Mouse (Mus musculus) small intestine, adult 2 months (tissue): ENCODE results near the gene Efna3.

Experiments
- CTCF ChIP-seq: fragments of 200-500 bp; IDR thresholded peaks from 2 replicates; pipeline ENCODE4 v1.5.1; 2012; ENCODE audit warnings: low read depth, mild to moderate bottlenecking, control low read depth, inconsistent platforms, low read length, moderate library complexity, mixed read lengths; ENCODE audit not compliant: insufficient replicate concordance, insufficient read length; ENCODE audit errors: extremely low read depth
- POLR2A ChIP-seq: fragments of 200-500 bp; IDR thresholded peaks from 2 replicates; pipeline ENCODE4 v1.6.1; 2012; ENCODE audit warnings: low read depth, mild to moderate bottlenecking, control low read depth, inconsistent platforms, low read length, moderate library complexity

- TF ChIP-seq POLR2A (no peak), CTCF (no peak)
These were observed 43.0 kb upstream of the Efna3 start for GRCm38 (mm10) chr3:89365486-89366414.
